Mouse (Mus musculus) MEL (cell line): Measurements from ENCODE around the gene Ntng1.

ENCODE experiments used
- E2F4 ChIP-seq: IDR thresholded peaks from 2 replicates; pipeline ENCODE4 v1.6.1; 2011; ENCODE audit warnings: low read depth, low read length, improper control_type of control experiment, borderline replicate concordance
- HCFC1 ChIP-seq: IDR thresholded peaks from 2 replicates; pipeline ENCODE4 v1.6.1; 2012; ENCODE audit warnings: low read depth, mild to moderate bottlenecking, inconsistent platforms, low read length, improper control_type of control experiment, moderate library complexity
- KAT2A ChIP-seq: conservative IDR thresholded peaks from 2 replicates; pipeline ENCODE4 v1.6.1; 2012; ENCODE audit warnings: low read depth, low read length, improper control_type of control experiment, inconsistent platforms
- TCF12 ChIP-seq: IDR thresholded peaks from 2 replicates; pipeline ENCODE4 v1.6.1; 2014; ENCODE audit warnings: low read depth, mild to moderate bottlenecking, inconsistent platforms, low read length, improper control_type of control experiment, moderate library complexity
- USF1 ChIP-seq: IDR thresholded peaks from 2 replicates; pipeline ENCODE4 v1.6.1; 2014; ENCODE audit warnings: low read depth, mild to moderate bottlenecking, inconsistent platforms, low read length, improper control_type of control experiment, moderate library complexity

GRCm38 (mm10) chr3:109858276-109858675 lies 285.5 kb downstream of the Ntng1 start:
- TF ChIP-seq HCFC1 (no peak), USF1 (no peak), KAT2A (no peak), E2F4 (no peak), TCF12 (no peak)
